Mouse (Mus musculus) common myeloid progenitor, adult 5-6 weeks (primary cell): ENCODE data around the gene Higd1c. TPM values are rescaled to one million over a fixed set of nuclear protein-coding genes. Genes with fewer than 3 reads are reported as not detected.

Experiments used
- ATAC-seq: replicated peaks from 2 replicates; pipeline ENCODE4 v1.8.0; 2016; ENCODE audit warnings: low read depth, mild to moderate bottlenecking, moderate TSS enrichment, inconsistent platforms; ENCODE audit not compliant: poor library complexity, severe bottlenecking
- total RNA-seq: library from RNA; stranded (forward); fragments of 200-1000, 187-1606 nt; gene quantifications from 2 replicates; pipeline ENCODE4 v1.2.3, GENCODE M21; 2017

Higd1c gene
- total RNA-seq, 1 experiment from 2014 or later = not detected

- ATAC-seq = no peak
These were observed 64.1 kb downstream of the Higd1c start for GRCm38 (mm10) chr15:100428296-100428905.

- ATAC-seq = no peak
These were observed 65.7 kb downstream of the Higd1c start for GRCm38 (mm10) chr15:100429959-100430565.

GRCm38 (mm10) chr15:100433234-100433633, 68.9 kb downstream of the Higd1c start:
- no peak for ATAC-seq

Other genes starting within 250 kb of the Higd1c start
- gene Atf1, start 136.7 kb upstream of the Higd1c start, total RNA-seq = 77.0 and 94.4 TPM in 2 replicates
- not detected in 2 replicates for gene Tmprss12, start 83.7 kb upstream of the Higd1c start, total RNA-seq
- gene Mettl7a1, start 60.4 kb upstream of the Higd1c start, total RNA-seq = 68.5 and 80.8 TPM in 2 replicates
- gene Mettl7a3, start 29.6 kb upstream of the Higd1c start, total RNA-seq = not detected in 2 replicates
- not detected in 2 replicates for gene Methig1, start 11.4 kb upstream of the Higd1c start, total RNA-seq
- gene Mettl7a2, start 11.3 kb upstream of the Higd1c start, total RNA-seq = not detected in 2 replicates
- gene Gm5475, start 57.6 kb downstream of the Higd1c start, total RNA-seq = not detected in 2 replicates
- gene Slc11a2, start 60.5 kb downstream of the Higd1c start, total RNA-seq = 19.7 and 30.4 TPM in 2 replicates
- 20.1 and 30.2 TPM in 2 replicates for gene Letmd1, start 104.5 kb downstream of the Higd1c start, total RNA-seq
- 2.6 and 4.0 TPM in 2 replicates for gene Csrnp2, start 130.9 kb downstream of the Higd1c start, total RNA-seq
- gene Tfcp2, start 187.5 kb downstream of the Higd1c start, total RNA-seq = 10.1 and 16.9 TPM in 2 replicates
- gene Pou6f1, start 235.4 kb downstream of the Higd1c start, total RNA-seq = 0.19 and 1.4 TPM in 2 replicates